Mouse (Mus musculus) bone marrow macrophage, adult 2 months (primary cell): ENCODE measurements at regions not wholly inside any gene's neighbourhood (a gene's known extent, or its start where the extent isn't known, plus 50 kb on each side); places are given as distances from the start of the nearest gene placed in this dataset.

Experiments
- CTCF ChIP-seq: IDR thresholded peaks from 2 replicates; pipeline ENCODE4 v1.5.1; 2012; ENCODE audit warnings: low read depth, mild to moderate bottlenecking, low read length, moderate library complexity
- POLR2A ChIP-seq: IDR thresholded peaks from 2 replicates; pipeline ENCODE4 v1.6.1; 2012; ENCODE audit warnings: mild to moderate bottlenecking, low read depth, low read length, borderline replicate concordance

- no peak for TF ChIP-seq POLR2A
- TF ChIP-seq CTCF, result no peak
Measured at GRCm38 (mm10) chr15:62513462-62513861, 1331.5 kb downstream of the Gsdmc2 start.
